Comparison of ENCODE assay signal across 16 mouse cellular contexts in the genomic region with DNA sequence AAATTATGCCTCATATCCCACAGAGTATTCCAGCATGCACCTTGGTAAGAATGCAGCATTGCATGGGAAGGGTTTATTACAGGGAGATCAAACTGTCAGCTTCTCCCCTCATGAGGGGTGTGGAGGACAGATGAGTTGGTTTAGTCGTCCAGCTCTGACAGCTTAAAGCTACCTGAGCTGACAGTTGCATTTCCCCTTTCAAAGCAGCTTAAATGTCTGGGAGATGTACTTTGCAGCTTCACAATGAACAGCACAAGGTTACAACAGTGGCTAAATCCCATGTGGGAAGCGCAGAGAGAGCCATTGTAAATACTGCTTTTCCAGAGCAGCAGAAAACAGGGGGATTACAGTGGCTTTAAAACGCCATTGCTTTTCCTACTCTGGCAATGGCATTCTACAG.
"Had no signal": no experiment of that assay in that cellular context is flagged by ENCODE, and none has a peak within 500 bp of the region (broad histone marks: within the 10 kb centered on the region; RNA-seq: fewer than 3 reads in every experiment).

No protein-coding gene starts in this region.

- H3K4me2 ChIP-seq: limb, embryonic 15.5 days; liver, embryonic 12.5 days; lung, embryonic 14.5 days; midbrain, embryonic 12.5 days; neural tube, embryonic 12.5 days; stomach, embryonic 15.5 days had no signal

- H3K4me1 ChIP-seq: limb, embryonic 15.5 days; liver, embryonic 12.5 days; neural tube, embryonic 12.5 days; stomach, embryonic 15.5 days had no signal

- H3K9ac ChIP-seq: limb, embryonic 15.5 days; liver, embryonic 12.5 days; liver, embryonic 14.5 days; lung, embryonic 14.5 days; midbrain, embryonic 12.5 days; neural tube, embryonic 12.5 days; stomach, embryonic 15.5 days had no signal

- H3K36me3 ChIP-seq: limb, embryonic 15.5 days; liver, embryonic 12.5 days; midbrain, embryonic 12.5 days; neural tube, embryonic 12.5 days; stomach, embryonic 15.5 days had no signal

- H3K27ac ChIP-seq: limb, embryonic 15.5 days; liver, embryonic 12.5 days; liver, embryonic 14.5 days; midbrain, embryonic 12.5 days; neural tube, embryonic 12.5 days; stomach, embryonic 15.5 days; stomach, postnatal 0 days had no signal

- H3K27me3 ChIP-seq: limb, embryonic 15.5 days; liver, embryonic 12.5 days; midbrain, embryonic 12.5 days; neural tube, embryonic 12.5 days; stomach, embryonic 15.5 days had no signal

- H3K9me3 ChIP-seq: limb, embryonic 15.5 days; liver, embryonic 12.5 days; midbrain, embryonic 12.5 days; neural tube, embryonic 12.5 days; stomach, embryonic 15.5 days had no signal

- ATAC-seq: liver, embryonic 12.5 days had no signal

- H3K4me3 ChIP-seq: limb, embryonic 15.5 days; liver, embryonic 12.5 days; midbrain, embryonic 12.5 days; neural tube, embryonic 12.5 days; stomach, embryonic 15.5 days had no signal

- DNase-seq: lung, adult 18-20 months; lung, embryonic 14.5 days; lung, postnatal 10 days; lung, postnatal 4 days; right cerebral cortex, postnatal 14 days; spleen, adult 18-20 months; thymus, adult 2 months; thymus, postnatal 25 days; thymus, postnatal 4 days had no signal
